Mouse (Mus musculus) liver (tissue): ENCODE data around the gene Atf5.

Experiments
- DNase-seq: peaks from one replicate; pipeline ENCODE4 v3.0.0-alpha.2; 2020; ENCODE audit warnings: mixed read lengths

Atf5 gene

GRCm38 (mm10) chr7:44816470-44817021, at the start of gene Atf5:
Gene Atf5 (minus strand): TSS chr7:44816658.
- DNase-seq, result peak; percentile 73

- DNase-seq, result no peak
Observed at GRCm38 (mm10) chr7:44864595-44865542, 48.4 kb upstream of the Atf5 start.

GRCm38 (mm10) chr7:44863982-44864494, 47.6 kb upstream of the Atf5 start:
- no peak for DNase-seq

- no peak for DNase-seq
Observed at GRCm38 (mm10) chr7:44863210-44863609, 46.8 kb upstream of the Atf5 start.

- no peak for DNase-seq
Observed at GRCm38 (mm10) chr7:44862434-44862833, 46.0 kb upstream of the Atf5 start.

- DNase-seq, result no peak
Observed at GRCm38 (mm10) chr7:44861429-44861816, 45.0 kb upstream of the Atf5 start.

- DNase-seq, result peak; percentile 75
Observed at GRCm38 (mm10) chr7:44860576-44861428, 44.3 kb upstream of the Atf5 start.

- DNase-seq, result no peak
Observed at GRCm38 (mm10) chr7:44859896-44860295, 43.4 kb upstream of the Atf5 start.

GRCm38 (mm10) chr7:44857905-44858304, 41.4 kb upstream of the Atf5 start:
- peak; percentile 84 for DNase-seq

GRCm38 (mm10) chr7:44857042-44857552, 40.6 kb upstream of the Atf5 start, which contains the start of gene Pnkp:
Gene Pnkp (plus strand): TSS chr7:44857139.
- DNase-seq, result peak; percentile 89

- DNase-seq, result no peak
Observed at GRCm38 (mm10) chr7:44856265-44856916, 39.9 kb upstream of the Atf5 start.

- no peak for DNase-seq
Observed at GRCm38 (mm10) chr7:44855036-44855435, 38.6 kb upstream of the Atf5 start.

- peak; percentile 93 for DNase-seq
Observed at GRCm38 (mm10) chr7:44854356-44855031, 38.0 kb upstream of the Atf5 start.

- no peak for DNase-seq
Observed at GRCm38 (mm10) chr7:44853596-44854355, 37.3 kb upstream of the Atf5 start.

GRCm38 (mm10) chr7:44853065-44853464, 36.6 kb upstream of the Atf5 start:
- DNase-seq, result no peak

- DNase-seq, result no peak
Observed at GRCm38 (mm10) chr7:44852259-44853027, 36.0 kb upstream of the Atf5 start.

- DNase-seq, result no peak
Observed at GRCm38 (mm10) chr7:44851625-44852234, 35.3 kb upstream of the Atf5 start.

GRCm38 (mm10) chr7:44850789-44851624, 34.5 kb upstream of the Atf5 start:
- no peak for DNase-seq

- DNase-seq, result peak; percentile 87
Observed at GRCm38 (mm10) chr7:44850146-44850545, 33.7 kb upstream of the Atf5 start.
